Mouse (Mus musculus): ENCODE measurements around the gene Adcy9. TPM values are rescaled to one million over a fixed set of nuclear protein-coding genes. Genes with fewer than 3 reads are reported as not detected.
"Not testable (repeated sequence)": the region's sequence is repeated elsewhere in the genome, so short reads cannot be mapped to it uniquely, and the experiment has no call there.

The Adcy9 gene
- polyA plus RNA-seq, 1 experiment from 2014 or later: 0.66 TPM

- H3K27me3 ChIP-seq: peaks cover 8% of the 10 kb centered on the region
- H3K27ac ChIP-seq: no peak overlapping the region
- H3K36me3 ChIP-seq: no peaks in the 10 kb centered on the region
- 33% methylated on average over 5 of the region's 5 CpGs for WGBS (ENCODE audit: insufficient replicate concordance)
- no peaks in the 10 kb centered on the region for H3K9me3 ChIP-seq (replicated peaks)
- no peak overlapping the region for H3K4me2 ChIP-seq
- DNase-seq (no peak), ATAC-seq (ENCODE audit: low read depth) (no peak)
- no peak overlapping the region for H3K9ac ChIP-seq
- no peak overlapping the region for H3K4me3 ChIP-seq (replicated peaks)
- peaks cover 12% of the 10 kb centered on the region for H3K4me1 ChIP-seq (replicated peaks)
Measured at GRCm38 (mm10) chr16:4265351-4265750, 154.9 kb downstream of the Adcy9 start.

GRCm38 (mm10) chr16:4263486-4263885, 156.8 kb downstream of the Adcy9 start:
- no peak overlapping the region for H3K4me3 ChIP-seq (replicated peaks)
- H3K4me2 ChIP-seq: no peak overlapping the region
- DNase-seq (no peak), ATAC-seq (ENCODE audit: low read depth) (no peak)
- WGBS (ENCODE audit: insufficient replicate concordance): 52% methylated on average over 3 of the region's 3 CpGs
- H3K27ac ChIP-seq: no peak overlapping the region
- peaks cover 12% of the 10 kb centered on the region for H3K4me1 ChIP-seq (replicated peaks)
- no peaks in the 10 kb centered on the region for H3K9me3 ChIP-seq (replicated peaks)
- H3K9ac ChIP-seq: no peak overlapping the region
- H3K27me3 ChIP-seq: peaks cover 8% of the 10 kb centered on the region
- H3K36me3 ChIP-seq: no peaks in the 10 kb centered on the region

- no peak for ATAC-seq (ENCODE audit: low read depth)
Measured at GRCm38 (mm10) chr16:4257546-4257945, 162.8 kb downstream of the Adcy9 start.

GRCm38 (mm10) chr16:4248791-4249190, 171.5 kb downstream of the Adcy9 start:
- H3K4me2 ChIP-seq: no peak overlapping the region
- H3K27me3 ChIP-seq: no peaks in the 10 kb centered on the region
- no peak for DNase-seq
- no peak for ATAC-seq (ENCODE audit: low read depth)
- H3K27ac ChIP-seq: no peak overlapping the region
- no peaks in the 10 kb centered on the region for H3K36me3 ChIP-seq
- H3K9ac ChIP-seq: no peak overlapping the region
- H3K4me3 ChIP-seq (replicated peaks): no peak overlapping the region
- no peaks in the 10 kb centered on the region for H3K9me3 ChIP-seq (replicated peaks)
- H3K4me1 ChIP-seq (replicated peaks): no peaks in the 10 kb centered on the region
- WGBS (ENCODE audit: insufficient replicate concordance): 73% methylated on average over 3 of the region's 3 CpGs

More at GRCm38 (mm10) chr16:4257546-4257945, 162.8 kb downstream of the Adcy9 start:
- Histone ChIP-seq H3K9me3 (replicated peaks) (no peaks in the 10 kb centered on the region), H3K27ac (no peak overlapping the region), H3K4me2 (no peak overlapping the region), H3K36me3 (no peaks in the 10 kb centered on the region), H3K27me3 (no peaks in the 10 kb centered on the region), H3K9ac (no peak overlapping the region), H3K4me1 (replicated peaks) (no peaks in the 10 kb centered on the region), H3K4me3 (replicated peaks) (no peak overlapping the region)
- no peak for DNase-seq
- 61% methylated on average over 2 of the region's 2 CpGs for WGBS (ENCODE audit: insufficient replicate concordance)

DNA sequence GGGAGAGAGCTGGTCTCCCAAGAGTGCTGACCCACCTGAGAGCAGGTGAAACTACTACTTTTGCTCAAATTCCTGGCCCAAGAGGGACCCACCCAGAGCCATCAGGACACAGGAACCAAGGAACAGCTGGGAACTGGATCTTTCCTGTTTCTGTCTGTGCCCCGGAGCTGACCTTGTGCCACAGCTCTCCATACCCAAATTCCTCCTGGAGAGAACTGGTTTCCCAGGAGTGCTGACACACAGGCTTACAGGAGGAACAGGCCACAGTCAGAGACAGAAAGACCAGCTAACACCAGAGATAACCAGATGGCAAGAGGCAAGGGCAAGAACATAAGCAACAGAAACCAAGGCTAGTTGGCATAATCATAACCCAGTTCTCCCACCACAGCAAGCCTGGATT, 175.1 kb downstream of the Adcy9 start:
- ATAC-seq (ENCODE audit: low read depth); H3K4me3 ChIP-seq (replicated peaks); H3K4me2 ChIP-seq; H3K27ac ChIP-seq; H3K9ac ChIP-seq; H3K4me1 ChIP-seq (replicated peaks); H3K27me3 ChIP-seq; DNase-seq; H3K9me3 ChIP-seq (replicated peaks); H3K36me3 ChIP-seq: not testable (repeated sequence)
- 78% methylated on average over 1 of the region's 1 CpGs for WGBS (ENCODE audit: insufficient replicate concordance)

Other genes with a start within 250 kb of the Adcy9 start
- gene Crebbp, start 206.5 kb downstream of the Adcy9 start, polyA plus RNA-seq (2015; fragmentation: Nextera tagmentation; extraction: Ambion mirVana): 8.8 and 9.1 TPM in 2 replicates
- 3.1 and 3.2 TPM in 2 replicates for gene Srl, start 121.3 kb upstream of the Adcy9 start, polyA plus RNA-seq (2015; fragmentation: Nextera tagmentation; extraction: Ambion mirVana)
- 8.4 and 10.7 TPM in 2 replicates for gene Tfap4, start 139.4 kb upstream of the Adcy9 start, polyA plus RNA-seq (2015; fragmentation: Nextera tagmentation; extraction: Ambion mirVana)
- gene Glis2, start 174.2 kb upstream of the Adcy9 start, polyA plus RNA-seq (2015; fragmentation: Nextera tagmentation; extraction: Ambion mirVana): 2.4 and 2.8 TPM in 2 replicates
- gene Pam16, start 204.5 kb upstream of the Adcy9 start, polyA plus RNA-seq (2015; fragmentation: Nextera tagmentation; extraction: Ambion mirVana): 67.5 and 74.1 TPM in 2 replicates
- gene Vasn, start 219.4 kb upstream of the Adcy9 start, polyA plus RNA-seq (2015; fragmentation: Nextera tagmentation; extraction: Ambion mirVana): 2.9 TPM in 2 replicates
- gene Dnaja3, start 219.5 kb upstream of the Adcy9 start, polyA plus RNA-seq (2015; fragmentation: Nextera tagmentation; extraction: Ambion mirVana): 51.8 and 62.5 TPM in 2 replicates